Mouse (Mus musculus) kidney, adult 8-10 months (tissue): Measurements from ENCODE around the gene Dmpk.

Experiments
- DNase-seq, 2 experiments: peaks; one replicate each; pipeline ENCODE4 v3.0.0; 2022

Gene Dmpk

GRCm38 (mm10) chr7:19097217-19097616, 13.6 kb downstream of the Dmpk start:
- DNase-seq = no peak

DNA sequence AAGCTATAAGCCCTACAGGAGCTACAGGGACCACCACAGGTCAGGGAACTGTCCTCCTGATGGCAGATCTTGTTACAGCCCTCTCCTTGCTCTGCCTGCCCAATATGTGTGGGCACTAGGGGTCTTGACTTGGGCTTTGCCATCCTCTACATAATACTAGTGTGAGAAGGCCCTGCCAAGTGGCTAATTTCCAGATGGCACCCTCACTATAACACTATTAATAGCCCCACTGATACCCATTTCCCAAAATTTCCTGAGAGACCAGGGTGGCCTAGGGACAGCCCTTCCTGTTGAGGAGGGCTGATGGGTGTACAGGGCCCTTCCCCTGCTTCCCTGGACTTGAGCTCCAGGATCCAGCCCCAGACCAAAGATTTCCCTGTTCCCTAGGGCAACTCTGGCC, 14.2 kb downstream of the Dmpk start:
- no peak for DNase-seq

GRCm38 (mm10) chr7:19098811-19099210, 15.2 kb downstream of the Dmpk start:
- no peak for DNase-seq

GRCm38 (mm10) chr7:19100290-19100689, 16.6 kb downstream of the Dmpk start:
- DNase-seq = no peak

GRCm38 (mm10) chr7:19103741-19104140, 20.1 kb downstream of the Dmpk start:
- no peak for DNase-seq

GRCm38 (mm10) chr7:19104486-19104885, 20.8 kb downstream of the Dmpk start:
- DNase-seq = no peak

DNA sequence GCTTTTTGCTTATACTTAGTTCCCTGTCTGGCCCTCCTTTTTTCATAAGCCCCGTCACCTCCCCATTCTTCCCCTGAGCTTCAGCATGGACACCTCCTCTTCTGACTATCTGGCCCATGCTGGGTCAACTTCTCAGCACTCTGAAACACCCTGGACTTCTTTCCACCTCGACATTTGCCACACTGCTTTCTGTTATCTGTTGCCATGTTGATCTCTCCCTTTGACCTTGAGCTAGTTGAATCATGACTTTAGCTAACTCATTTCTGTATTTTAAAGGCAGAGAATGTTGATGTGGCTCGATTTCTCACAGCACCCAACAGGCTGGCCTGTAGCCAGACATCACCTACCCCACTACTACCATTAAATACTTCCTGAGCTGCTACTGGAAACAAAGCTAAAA, 23.8 kb downstream of the Dmpk start:
- DNase-seq = no peak

DNA sequence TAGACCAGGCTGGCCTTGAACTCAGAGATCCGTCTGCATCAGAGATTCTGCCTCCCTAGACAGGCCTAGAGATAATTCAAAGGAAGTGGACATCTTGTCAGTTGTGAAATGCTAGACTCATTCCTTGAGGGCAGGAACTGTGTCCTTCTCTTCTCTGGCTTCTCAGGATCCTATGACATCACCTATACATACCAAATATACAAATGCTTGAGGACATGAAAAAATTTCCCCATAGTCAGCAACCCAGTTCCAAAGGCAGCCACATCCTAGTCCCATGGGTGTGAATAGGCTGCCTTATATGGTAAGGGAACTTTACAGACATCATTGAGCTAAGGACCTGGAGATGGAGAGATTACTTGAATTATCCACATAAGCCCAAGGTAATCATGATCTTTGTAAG, 25.9 kb downstream of the Dmpk start:
- no peak for DNase-seq

GRCm38 (mm10) chr7:19118028-19118771, 34.6 kb downstream of the Dmpk start, which contains the start of gene Gm4969:
Gm4969 (minus strand) TSS chr7:19118368.
- peak; percentile 59 to 60 for DNase-seq

- DNase-seq = peak; percentile 19 to 36
Measured at GRCm38 (mm10) chr7:19119083-19119482, 35.4 kb downstream of the Dmpk start.

DNA sequence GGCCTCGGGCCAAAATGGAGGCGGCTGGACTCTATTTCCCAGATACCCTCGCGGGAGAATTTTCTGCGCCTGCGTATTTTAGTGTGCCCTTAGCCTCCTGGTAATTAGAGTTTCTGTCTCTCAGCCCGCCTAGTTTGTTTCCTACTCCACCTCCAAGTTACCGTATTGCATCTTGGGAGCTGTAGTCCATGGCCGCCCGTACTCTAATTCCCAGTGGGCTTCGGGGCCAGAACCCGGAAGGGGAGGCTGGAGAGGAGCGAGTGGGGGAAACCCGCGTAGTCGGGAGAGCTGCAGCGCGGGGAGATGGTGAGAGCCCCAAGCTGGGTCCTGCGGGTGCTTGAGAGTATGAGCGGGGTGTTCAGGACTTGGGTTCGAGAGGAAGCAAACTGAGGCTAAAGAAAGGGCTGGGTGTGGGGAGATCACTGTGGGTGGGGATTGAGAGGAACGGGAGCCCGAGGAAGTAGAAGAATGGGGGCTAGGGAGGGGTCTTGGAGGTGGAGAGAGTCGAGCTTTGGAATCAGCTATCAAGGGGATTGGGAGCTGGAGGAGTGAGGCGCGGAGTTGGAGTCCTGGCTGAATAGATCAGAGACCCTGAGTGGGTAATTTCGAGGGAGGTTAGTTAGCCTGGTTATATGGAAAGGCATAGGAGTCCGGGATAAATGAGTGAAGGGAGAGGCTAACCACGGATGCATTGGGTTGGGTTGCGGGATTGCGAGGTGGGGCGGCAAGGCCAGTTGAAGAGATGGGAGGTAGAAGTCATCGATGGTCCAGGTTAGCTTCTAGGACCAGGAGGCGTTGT, 36.2 kb downstream of the Dmpk start, which contains the start of gene Fbxo46:
Gene Fbxo46 (plus strand): TSS at position 229 of the 799 bp plus-strand sequence.
- DNase-seq = peak; percentile 96 to 98

- DNase-seq = peak; percentile 62 to 81
Measured at GRCm38 (mm10) chr7:19121686-19122085, 38.0 kb downstream of the Dmpk start.

DNA sequence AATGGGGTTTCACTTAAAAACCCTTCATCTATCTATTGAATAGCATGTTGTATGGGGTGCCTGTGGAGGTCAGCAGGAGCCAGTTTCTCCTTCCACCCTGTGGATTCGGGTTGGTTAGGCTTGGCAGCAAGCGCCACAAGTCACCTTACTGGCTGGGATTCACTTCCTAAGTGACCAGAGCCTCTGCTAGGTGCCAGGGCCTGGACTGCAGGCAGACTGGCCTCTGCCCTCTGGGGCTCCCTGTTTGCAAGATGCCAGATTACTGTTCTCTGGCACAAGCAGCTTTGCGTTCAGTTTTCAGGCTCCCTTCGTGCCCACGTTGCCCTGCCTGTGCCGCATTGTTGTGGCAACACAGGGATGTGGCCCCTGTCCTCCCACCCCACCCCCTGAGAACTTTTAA, 41.1 kb downstream of the Dmpk start:
- peak; percentile 31 to 41 for DNase-seq

- no peak for DNase-seq
Measured at GRCm38 (mm10) chr7:19127744-19128143, 44.1 kb downstream of the Dmpk start.

DNA sequence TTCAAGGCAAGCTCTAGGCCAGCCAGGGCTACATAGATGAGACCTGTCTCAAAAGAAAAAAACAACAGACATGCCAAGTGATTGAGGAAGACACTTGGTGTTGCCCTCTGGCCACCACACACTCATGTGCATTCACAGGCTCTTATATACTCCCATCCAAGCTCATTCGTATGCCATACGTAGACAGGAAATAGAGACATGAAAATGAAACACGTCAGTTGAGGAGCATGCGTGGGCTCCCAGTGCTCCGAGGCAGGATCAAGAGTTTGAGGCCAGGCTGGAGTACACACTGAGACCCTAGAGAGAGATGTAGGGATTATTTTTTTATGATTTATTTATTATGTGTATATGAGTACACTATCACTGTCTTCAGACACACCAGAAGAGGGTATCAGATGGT, 45.7 kb downstream of the Dmpk start:
- no peak for DNase-seq

DNA sequence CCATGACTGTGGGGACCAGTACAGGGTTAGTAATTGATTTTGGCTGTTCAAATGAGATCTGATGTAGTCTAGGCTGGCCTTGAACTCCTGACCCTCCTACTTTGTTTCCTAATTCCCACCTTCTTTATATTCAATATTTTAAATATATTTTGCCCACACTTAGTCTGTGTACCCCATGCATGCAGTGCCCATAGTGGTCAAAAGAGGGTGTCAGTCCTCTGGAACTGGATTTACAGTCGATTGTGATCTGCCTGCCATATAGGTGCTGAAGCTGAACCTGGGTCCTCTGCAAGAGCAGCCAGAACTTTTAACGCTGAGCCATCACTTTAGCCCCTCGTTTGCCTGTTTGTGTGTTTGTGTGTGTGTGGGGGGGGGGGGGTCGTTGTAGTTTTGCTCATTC, 47.0 kb downstream of the Dmpk start:
- DNase-seq = no peak

DNA sequence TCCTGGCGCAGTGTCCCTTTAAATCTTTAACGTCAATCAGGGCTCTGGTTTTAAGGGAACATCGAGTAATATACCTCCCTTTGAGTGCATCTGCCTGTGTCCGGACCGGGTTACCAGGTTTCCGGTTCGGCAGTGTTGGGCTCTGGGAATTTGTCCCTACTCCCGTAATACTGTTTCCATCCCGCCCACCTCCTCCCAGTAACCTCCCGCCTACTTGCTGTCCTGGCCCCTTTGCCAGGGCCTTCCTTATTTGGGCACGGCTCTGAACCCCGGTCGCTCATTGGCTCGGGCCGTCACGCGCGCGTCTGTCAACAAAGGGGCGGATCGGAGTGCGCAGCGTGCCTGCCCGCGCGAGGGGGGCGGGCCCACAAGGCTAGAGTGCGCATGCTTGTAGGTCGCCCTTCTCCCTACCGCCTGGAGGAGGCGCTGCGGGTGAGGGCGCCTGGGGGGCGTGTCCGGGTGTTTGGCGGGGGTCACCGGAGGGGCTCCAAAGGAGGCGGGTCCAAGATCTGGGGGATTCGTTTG, 47.7 kb downstream of the Dmpk start:
- peak; percentile 98 to 99 for DNase-seq

GRCm38 (mm10) chr7:19136168-19136567, 52.5 kb downstream of the Dmpk start:
- DNase-seq = no peak

DNA sequence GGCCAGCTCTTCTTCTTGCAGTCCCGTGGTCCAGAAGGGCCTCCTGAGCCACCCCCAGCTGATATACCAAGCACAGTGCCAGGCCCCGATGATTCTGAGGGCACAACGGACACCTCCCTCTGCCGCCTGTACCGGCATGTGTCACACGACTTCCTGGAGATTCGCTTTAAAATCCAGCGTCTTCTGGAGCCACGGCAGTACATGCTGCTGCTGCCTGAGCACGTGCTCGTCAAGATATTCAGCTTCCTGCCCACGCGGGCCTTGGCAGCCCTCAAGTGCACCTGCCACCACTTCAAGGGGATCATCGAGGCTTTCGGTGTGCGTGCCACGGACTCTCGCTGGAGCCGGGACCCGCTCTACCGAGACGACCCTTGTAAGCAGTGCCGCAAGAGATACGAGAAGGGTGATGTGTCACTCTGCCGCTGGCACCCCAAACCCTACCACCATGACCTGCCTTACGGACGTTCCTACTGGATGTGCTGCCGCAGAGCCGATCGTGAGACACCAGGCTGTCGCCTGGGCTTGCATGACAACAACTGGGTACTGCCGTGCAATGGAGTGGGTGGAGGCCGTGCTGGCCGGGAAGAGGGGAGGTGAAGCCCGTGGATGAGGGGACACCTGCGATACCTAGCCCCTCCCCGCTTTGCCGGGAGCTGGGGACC, 53.2 kb downstream of the Dmpk start:
- no peak for DNase-seq

DNA sequence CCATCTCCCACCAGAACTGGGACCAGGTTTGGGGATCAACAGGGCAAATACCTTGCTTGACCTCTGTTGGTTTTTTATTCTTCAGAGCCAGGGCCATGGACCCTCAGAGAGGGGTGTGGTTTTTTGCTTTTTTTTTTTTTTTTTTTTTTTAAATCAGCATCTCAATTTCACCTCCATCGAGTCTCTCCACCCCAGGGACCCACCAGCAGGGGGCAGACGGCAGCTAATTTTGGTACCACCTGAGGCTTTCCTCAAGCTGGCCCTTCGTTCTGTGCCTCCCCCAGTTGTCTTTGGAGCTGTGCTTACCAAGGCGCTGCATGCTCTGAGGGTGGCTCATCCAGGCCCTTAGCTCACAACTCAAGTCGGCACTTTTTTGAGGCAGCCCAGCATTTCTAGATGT, 53.7 kb downstream of the Dmpk start:
- peak in 1 of 2 experiments; percentile 53 for DNase-seq
